Mouse (Mus musculus) left cerebral cortex, postnatal 4 days (tissue): Measurements from ENCODE around the gene Zdhhc21. TPM values are rescaled to one million over a fixed set of nuclear protein-coding genes. Genes with fewer than 3 reads are reported as not detected.

Experiments used
- DNase-seq: peaks from one replicate; pipeline ENCODE4 v3.0.0-alpha.2; 2022
- intact Hi-C: fragments of 180-260 bp; cut with DNase I; formaldehyde crosslinking; loops from one replicate; pipeline ENCODE4 v1.15.1; 2025
- total RNA-seq, 2 experiments: library from RNA; stranded (reverse); gene quantifications; 2 replicates each; pipeline ENCODE4 v1.2.3; 2021

Gene Zdhhc21
- total RNA-seq, 2 experiments from 2014 or later: 42.6 to 47.0 TPM

- intact Hi-C loops: no loop called here
Observed at GRCm38 (mm10) chr4:82792906-82793580, 66.7 kb downstream of the Zdhhc21 start.

DNA sequence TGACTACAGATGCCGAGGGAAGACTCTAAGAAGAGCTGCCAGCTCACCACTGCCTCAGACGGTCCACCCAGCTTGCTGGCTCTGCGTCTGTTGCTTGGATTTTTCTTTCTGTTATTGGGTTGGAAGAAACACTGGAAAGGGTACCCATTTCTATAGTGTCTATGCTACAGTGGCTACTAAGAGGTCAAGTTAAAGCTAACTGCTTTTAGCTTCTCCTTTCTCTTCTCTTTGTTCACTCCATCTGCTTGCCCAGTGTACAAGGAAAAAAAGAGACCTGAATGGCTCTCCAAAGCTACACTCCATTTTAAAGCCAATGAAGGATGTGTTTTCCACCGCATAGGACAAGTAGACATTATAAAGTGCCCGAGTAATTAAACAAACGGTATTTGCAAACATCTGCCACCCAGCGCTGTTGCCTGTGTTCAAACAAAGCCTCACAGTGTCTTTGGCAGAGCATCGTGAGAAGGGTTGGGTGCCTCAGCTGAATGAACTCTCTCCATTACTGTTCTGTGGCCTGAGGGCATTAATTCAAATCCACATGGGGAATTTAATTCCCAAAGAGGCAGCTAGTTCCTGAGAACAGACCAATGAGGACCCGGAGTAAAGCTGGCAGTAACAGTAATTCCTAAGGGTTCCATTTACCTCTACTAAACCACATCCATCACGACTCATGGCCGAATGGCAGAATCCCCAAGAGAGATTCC lies 94.1 kb downstream of the Zdhhc21 start:
- no peak for DNase-seq
- intact Hi-C loops: no loop called here

More at GRCm38 (mm10) chr4:82792906-82793580, 66.7 kb downstream of the Zdhhc21 start:
- no peak for DNase-seq

DNA sequence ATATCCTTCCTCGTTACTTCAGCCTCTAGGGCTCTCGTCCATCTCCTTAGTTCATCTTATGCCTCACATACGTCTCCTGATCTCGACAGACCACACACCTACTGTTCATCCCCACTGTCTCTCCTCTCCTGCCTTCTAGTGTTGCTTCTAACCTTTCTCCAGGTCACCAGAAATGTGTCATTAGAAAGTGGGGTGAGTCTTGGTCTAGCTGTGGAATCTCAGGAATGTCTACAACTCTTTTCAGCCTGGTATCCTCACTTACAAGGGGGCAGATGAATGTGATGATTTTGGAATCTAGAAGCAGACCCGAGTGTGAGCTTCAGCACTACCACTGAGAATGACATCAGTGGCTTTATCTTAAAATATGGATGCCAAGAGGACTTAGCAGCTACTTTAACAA lies 96.2 kb downstream of the Zdhhc21 start:
- intact Hi-C loops: no loop called here
- DNase-seq: no peak

GRCm38 (mm10) chr4:82762430-82763119 lies 97.2 kb downstream of the Zdhhc21 start:
- DNase-seq: no peak
- intact Hi-C loops: no loop called here

- intact Hi-C loops: no loop called here
- DNase-seq: no peak
Observed at GRCm38 (mm10) chr4:82756295-82756626, 103.5 kb downstream of the Zdhhc21 start.

- intact Hi-C loops: no loop called here
- no peak for DNase-seq
Observed at GRCm38 (mm10) chr4:82755616-82756294, 104.0 kb downstream of the Zdhhc21 start.

Other genes with a start within 250 kb of the Zdhhc21 start
- gene Nfib, start 154.2 kb downstream of the Zdhhc21 start, total RNA-seq: 100 to 1,000 TPM; 216 to 233 TPM
- under 1 TPM in 1 of 2 experiments, not detected in 1; 0.28 TPM for gene Cer1, start 25.2 kb upstream of the Zdhhc21 start, total RNA-seq
- gene Frem1, start 192.4 kb upstream of the Zdhhc21 start, total RNA-seq: 1 to 10 TPM; 3.6 to 4.0 TPM